Mouse (Mus musculus) liver, embryonic 15.5 days (tissue): ENCODE results near the gene Bcap29. TPM values are rescaled to one million over a fixed set of nuclear protein-coding genes. Genes with fewer than 3 reads are reported as not detected.
"Not testable (repeated sequence)": the region's sequence is repeated elsewhere in the genome, so short reads cannot be mapped to it uniquely, and the experiment has no call there.

Experiments used
- ATAC-seq: fragments of 200-750 bp; cut with Nextera tagmentation; 2 replicates; pipeline ENCODE4 v1.8.0; 2017; ENCODE audit warnings: moderate number of reproducible peaks, mild to moderate bottlenecking, moderate library complexity; ENCODE audit not compliant: insufficient read depth
- H3K27ac ChIP-seq: fragments of 300-500 bp; sonication (generic); replicated peaks from 2 replicates; pipeline ENCODE4 v1.5.1; 2015; ENCODE audit warnings: mild to moderate bottlenecking, inconsistent platforms
- H3K27me3 ChIP-seq: fragments of 300-500 bp; sonication (generic); 2 replicates; pipeline ENCODE4 v1.6.1; 2015; ENCODE audit warnings: mild to moderate bottlenecking, inconsistent platforms
- H3K36me3 ChIP-seq: fragments of 300-500 bp; sonication (generic); replicated peaks from 2 replicates; pipeline ENCODE4 v1.6.1; 2015; ENCODE audit warnings: moderate library complexity, mild to moderate bottlenecking, inconsistent platforms
- H3K4me1 ChIP-seq: fragments of 300-500 bp; sonication (generic); replicated peaks from 2 replicates; pipeline ENCODE4 v1.6.1; 2015; ENCODE audit warnings: inconsistent platforms
- H3K4me2 ChIP-seq: fragments of 300-500 bp; sonication (generic); 2 replicates; pipeline ENCODE4 v1.6.1; 2015; ENCODE audit warnings: moderate library complexity, mild to moderate bottlenecking, inconsistent platforms
- H3K4me3 ChIP-seq: fragments of 300-500 bp; sonication (generic); replicated peaks from 2 replicates; pipeline ENCODE4 v1.5.1; 2015; ENCODE audit warnings: mild to moderate bottlenecking, inconsistent platforms
- H3K9ac ChIP-seq: fragments of 300-500 bp; sonication (generic); 2 replicates; pipeline ENCODE4 v1.6.1; 2015; ENCODE audit warnings: moderate library complexity, mild to moderate bottlenecking, inconsistent platforms
- H3K9me3 ChIP-seq: fragments of 300-500 bp; sonication (generic); replicated peaks from 2 replicates; pipeline ENCODE4 v1.6.1; 2016; ENCODE audit warnings: inconsistent platforms
- WGBS: fragments of 180-500 bp; shearing (Covaris S2); methylation state at CpG from one replicate; pipeline ENCODE4 v1.1.7; 2015; ENCODE audit warnings: mixed read lengths; ENCODE audit not compliant: insufficient replicate concordance; 5-methylcytosine and 5-hydroxymethylcytosine counted together
- polyA plus RNA-seq: library from polyadenylated mRNA; unstranded; fragments of >200 nt; fragmentation: Nextera tagmentation; extraction: Ambion mirVana; gene quantifications from 2 replicates; pipeline ENCODE4 v1.2.1, GENCODE M21; 2015

Gene Bcap29
- polyA plus RNA-seq, 1 experiment from 2014 or later: 21.9 TPM

DNA sequence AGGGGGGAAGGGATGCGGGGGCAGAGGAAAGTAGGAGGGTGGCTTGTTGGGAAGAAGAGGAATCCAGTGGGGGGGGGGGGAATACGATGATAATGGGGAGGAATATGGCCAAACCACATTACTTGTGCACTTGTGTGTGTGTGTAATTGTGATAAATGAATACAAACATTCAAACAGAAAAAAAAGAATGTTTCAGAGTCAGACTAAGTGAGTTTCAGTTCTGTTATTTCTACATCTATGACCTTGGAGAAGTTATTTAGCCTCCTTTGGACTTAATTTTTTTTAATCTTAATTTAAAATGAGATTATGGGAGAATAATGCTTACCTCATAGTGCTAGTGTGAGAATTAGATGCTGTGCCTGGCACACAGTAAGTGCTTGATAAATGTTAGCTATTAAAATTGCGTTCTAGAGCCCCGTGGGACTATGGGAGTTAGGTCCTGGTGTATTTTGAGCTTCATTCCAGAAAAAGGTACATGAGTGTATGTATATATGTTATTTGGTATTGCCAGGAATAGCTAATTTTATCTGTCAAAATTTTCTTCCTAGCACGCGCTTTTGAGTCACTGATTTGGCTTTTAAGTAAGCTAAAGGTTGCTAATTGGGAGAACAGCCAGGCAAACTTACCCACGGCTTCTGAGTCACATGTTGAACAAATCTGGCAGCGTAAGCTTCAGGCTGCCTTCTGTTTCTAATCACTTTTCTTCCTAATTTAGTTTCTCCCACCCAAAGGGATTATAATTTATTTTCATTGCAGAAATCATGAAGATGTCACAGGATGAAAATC, 55.6 kb downstream of the Bcap29 start:
- no peak overlapping the region for H3K4me3 ChIP-seq
- H3K4me2 ChIP-seq: no peak overlapping the region
- no peak overlapping the region for H3K9ac ChIP-seq
- no peaks in the 10 kb centered on the region for H3K36me3 ChIP-seq
- no peaks in the 10 kb centered on the region for H3K9me3 ChIP-seq
- ATAC-seq: no peak
- no peaks in the 10 kb centered on the region for H3K4me1 ChIP-seq
- WGBS: 70% methylated on average over 8 of the region's 8 CpGs
- no peak overlapping the region for H3K27ac ChIP-seq
- no peaks in the 10 kb centered on the region; the same call in 1 of the 2 replicates for H3K27me3 ChIP-seq

DNA sequence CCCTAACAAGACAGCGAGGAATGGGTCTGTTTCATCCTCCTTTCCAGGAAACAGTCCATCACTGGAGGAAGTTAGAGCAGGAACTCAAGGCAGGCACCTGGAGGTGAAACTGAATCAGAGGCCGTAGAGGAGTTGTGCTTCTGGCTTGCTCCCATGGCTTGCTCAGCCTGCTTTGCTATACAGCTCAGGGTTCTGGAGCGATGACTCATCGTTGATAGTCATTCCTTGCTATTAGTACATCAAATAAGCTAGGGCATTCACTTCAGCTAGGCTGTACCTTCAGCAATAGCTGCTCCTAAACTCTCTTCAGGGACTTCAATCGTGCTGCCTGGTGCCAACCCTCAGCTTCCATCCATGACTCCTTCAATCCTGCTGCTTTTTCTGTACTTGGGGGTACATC, 60.0 kb downstream of the Bcap29 start:
- H3K4me3 ChIP-seq: no peak overlapping the region
- H3K27me3 ChIP-seq: no peaks in the 10 kb centered on the region
- H3K27ac ChIP-seq: no peak overlapping the region
- no peaks in the 10 kb centered on the region for H3K36me3 ChIP-seq
- H3K9ac ChIP-seq: no peak overlapping the region
- H3K9me3 ChIP-seq: no peaks in the 10 kb centered on the region
- 63% methylated on average over 5 of the region's 5 CpGs for WGBS
- no peak for ATAC-seq
- no peaks in the 10 kb centered on the region for H3K4me1 ChIP-seq
- no peak overlapping the region for H3K4me2 ChIP-seq

DNA sequence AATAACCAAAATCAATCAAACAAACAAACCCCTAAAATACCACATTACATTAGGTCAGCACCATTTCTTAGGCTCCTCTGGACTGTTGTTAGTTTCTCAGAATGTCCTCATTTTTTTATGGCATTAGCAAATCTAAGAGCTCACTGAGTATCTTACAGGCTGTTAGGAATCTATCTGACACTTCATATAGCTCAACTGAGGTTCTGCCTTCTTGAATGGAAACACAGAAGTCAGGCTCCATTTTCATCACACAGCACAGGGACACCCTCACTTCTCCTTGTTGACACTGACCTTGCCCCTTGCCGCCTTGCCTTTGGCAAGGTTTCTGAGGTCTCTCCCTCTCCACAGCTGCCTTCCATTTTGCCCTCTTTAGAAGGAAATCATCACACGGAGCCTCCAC, 64.7 kb downstream of the Bcap29 start:
- no peaks in the 10 kb centered on the region for H3K27me3 ChIP-seq
- no peak overlapping the region for H3K27ac ChIP-seq
- no peak overlapping the region for H3K9ac ChIP-seq
- ATAC-seq: no peak
- 0 out of 2 replicates have a peak, but pooled peaks cover 4% of the 10 kb centered on the region for H3K4me1 ChIP-seq
- H3K36me3 ChIP-seq: no peaks in the 10 kb centered on the region
- H3K4me3 ChIP-seq: no peak overlapping the region
- WGBS: 45% methylated on average over 2 of the region's 2 CpGs
- no peaks in the 10 kb centered on the region for H3K9me3 ChIP-seq
- no peak overlapping the region for H3K4me2 ChIP-seq

DNA sequence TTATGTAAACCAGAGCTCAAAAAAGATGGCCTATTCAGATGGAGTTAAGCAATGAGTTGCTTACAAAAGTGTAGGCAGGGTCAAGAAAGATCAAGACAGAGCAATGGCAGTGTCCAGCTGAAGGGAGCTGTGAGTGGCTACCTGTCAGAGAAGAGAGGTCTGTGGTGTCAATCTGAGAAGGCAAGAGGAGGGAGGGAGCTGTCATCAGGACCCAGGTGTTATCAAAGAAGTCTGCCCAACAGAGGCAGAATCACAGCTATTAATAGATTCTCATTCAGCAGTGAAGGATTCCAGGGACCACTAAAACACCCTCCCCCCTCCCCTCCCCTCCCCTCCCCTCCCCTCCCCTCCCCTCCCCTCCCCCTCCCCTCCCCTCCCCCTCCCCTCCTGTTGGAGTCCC, 65.8 kb downstream of the Bcap29 start:
- Histone ChIP-seq H3K4me1 (0 out of 2 replicates have a peak, but pooled peaks cover 4% of the 10 kb centered on the region), H3K9ac (no peak overlapping the region), H3K27me3 (no peaks in the 10 kb centered on the region), H3K9me3 (no peaks in the 10 kb centered on the region), H3K36me3 (no peaks in the 10 kb centered on the region), H3K4me2 (no peak overlapping the region), H3K4me3 (no peak overlapping the region), H3K27ac (no peak overlapping the region)
- ATAC-seq: no peak

DNA sequence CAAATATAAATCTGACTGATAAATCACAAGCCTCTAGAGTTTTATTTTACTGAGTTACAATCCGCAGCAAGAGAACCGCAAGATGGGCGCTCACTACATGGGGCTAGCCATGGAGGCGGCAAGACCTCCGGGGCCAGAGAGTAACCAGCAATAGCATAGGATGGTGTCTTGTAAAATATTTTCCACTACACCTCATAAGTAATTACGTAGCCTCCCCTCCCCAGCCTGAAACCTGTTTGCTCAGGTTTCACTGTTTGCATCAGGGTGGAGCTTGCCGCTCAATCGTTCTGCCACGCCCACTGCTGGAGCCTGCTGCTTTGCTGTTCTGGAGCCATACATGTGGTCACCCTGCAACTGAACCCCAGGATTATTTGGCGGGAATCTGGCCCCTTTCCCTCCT, 66.9 kb downstream of the Bcap29 start:
- H3K4me2 ChIP-seq: peak overlapping the region; percentile 55
- peak overlapping the region; percentile 27 for H3K4me3 ChIP-seq
- 21% methylated on average over 10 of the region's 10 CpGs for WGBS
- not testable (repeated sequence) for H3K9ac ChIP-seq, ATAC-seq, H3K27ac ChIP-seq, H3K27me3 ChIP-seq, H3K4me1 ChIP-seq, H3K9me3 ChIP-seq, H3K36me3 ChIP-seq

DNA sequence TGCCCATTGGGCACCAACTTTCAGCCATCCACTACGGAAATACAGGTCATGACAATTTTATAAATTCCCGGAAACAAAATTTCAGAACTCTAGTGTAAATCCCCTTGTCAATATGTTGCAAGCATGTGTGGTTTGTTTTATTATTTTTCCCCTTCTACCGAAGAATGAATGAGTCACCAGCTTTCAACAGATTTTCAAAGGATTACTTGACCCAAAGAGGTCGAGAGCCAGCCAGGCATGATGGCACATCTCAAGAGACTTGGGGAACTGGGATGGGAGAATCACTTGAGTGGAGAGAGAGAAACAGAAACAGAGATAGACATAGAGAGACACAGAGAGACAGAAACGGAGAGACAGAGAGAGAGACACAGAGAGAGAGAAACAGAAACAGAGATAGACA, 73.7 kb downstream of the Bcap29 start:
- 51% methylated on average over 5 of the region's 5 CpGs for WGBS
- Histone ChIP-seq H3K27me3 (peaks cover 67% of the 10 kb centered on the region), H3K4me2 (no peak overlapping the region), H3K27ac (no peak overlapping the region), H3K4me1 (peaks cover 6% of the 10 kb centered on the region; the same call in 1 of the 2 replicates), H3K36me3 (no peaks in the 10 kb centered on the region), H3K4me3 (no peak overlapping the region), H3K9me3 (no peaks in the 10 kb centered on the region), H3K9ac (no peak overlapping the region)
- ATAC-seq: no peak

DNA sequence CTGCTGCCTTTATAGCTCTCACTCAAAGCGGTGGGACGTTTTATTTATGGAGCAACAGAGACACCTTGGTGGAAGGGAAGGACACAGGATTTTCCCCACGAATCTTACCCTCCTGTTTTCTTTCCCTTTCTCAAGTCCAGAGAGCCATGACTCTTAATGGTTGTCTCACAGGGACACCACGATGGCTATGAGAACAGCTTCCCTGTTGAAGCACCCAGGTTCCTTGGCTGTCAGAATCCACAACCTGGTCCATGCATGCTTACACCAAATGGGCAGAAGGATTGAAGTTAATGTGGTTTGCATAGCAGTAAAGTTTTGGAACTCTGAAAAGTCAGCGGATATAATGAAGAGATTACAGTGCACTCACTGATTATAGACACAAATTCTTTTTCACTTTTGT, 74.5 kb downstream of the Bcap29 start:
- H3K27me3 ChIP-seq: peaks cover 69% of the 10 kb centered on the region
- H3K4me1 ChIP-seq: peaks cover 6% of the 10 kb centered on the region; the same call in 1 of the 2 replicates
- H3K4me2 ChIP-seq: peak overlapping the region; percentile 61; the same call in 1 of the 2 replicates
- H3K4me3 ChIP-seq: no peak overlapping the region
- no peak overlapping the region for H3K27ac ChIP-seq
- H3K9me3 ChIP-seq: no peaks in the 10 kb centered on the region
- 12% methylated on average over 5 of the region's 5 CpGs for WGBS
- no peaks in the 10 kb centered on the region for H3K36me3 ChIP-seq
- ATAC-seq: no peak
- H3K9ac ChIP-seq: no peak overlapping the region

DNA sequence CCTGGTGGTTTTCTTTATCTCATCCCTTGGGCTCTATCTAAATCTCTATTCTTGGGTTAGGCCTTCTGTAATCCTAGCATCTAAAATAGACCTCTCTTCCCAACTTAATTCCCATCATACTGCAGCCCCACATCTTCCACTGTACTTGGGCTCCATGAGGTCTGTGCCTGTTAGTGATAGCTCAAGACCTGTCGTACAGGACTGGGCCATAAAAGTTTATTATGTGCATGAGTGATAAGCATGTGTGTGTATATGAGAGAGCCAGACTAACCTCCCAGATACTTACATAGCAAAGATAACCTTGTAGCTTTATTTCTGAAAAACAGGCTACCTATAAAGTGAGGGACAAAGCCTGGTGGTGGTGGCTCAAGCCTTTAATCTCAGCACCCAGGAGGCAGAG, 80.1 kb downstream of the Bcap29 start:
- H3K9me3 ChIP-seq: no peaks in the 10 kb centered on the region
- no peak overlapping the region for H3K4me3 ChIP-seq
- no peak overlapping the region for H3K27ac ChIP-seq
- H3K27me3 ChIP-seq: peaks cover 44% of the 10 kb centered on the region
- H3K36me3 ChIP-seq: no peaks in the 10 kb centered on the region
- WGBS: 45% methylated on average over 1 of the region's 1 CpGs
- peaks cover 6% of the 10 kb centered on the region; the same call in 1 of the 2 replicates for H3K4me1 ChIP-seq
- ATAC-seq: no peak
- no peak overlapping the region for H3K4me2 ChIP-seq
- no peak overlapping the region for H3K9ac ChIP-seq

DNA sequence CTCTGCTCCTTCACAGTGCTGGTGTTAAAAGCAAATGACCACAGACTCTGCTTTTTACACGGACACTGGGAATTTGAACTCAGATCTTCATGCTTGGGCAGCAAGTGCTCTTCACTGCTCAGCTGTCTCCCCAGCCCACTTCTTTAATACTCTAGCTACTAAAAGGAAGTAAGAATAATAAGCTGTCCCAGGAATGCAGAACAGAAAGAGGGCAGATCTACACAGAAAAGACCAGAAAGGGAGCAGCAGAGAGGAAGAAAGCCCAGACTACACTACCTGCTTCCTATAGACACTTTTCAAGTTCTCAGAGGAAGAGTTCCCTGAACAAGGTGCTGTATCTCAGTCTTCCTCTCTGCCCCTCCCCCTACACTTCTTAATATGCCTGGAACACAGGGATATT, 83.2 kb downstream of the Bcap29 start:
- no peaks in the 10 kb centered on the region for H3K36me3 ChIP-seq
- no peak overlapping the region for H3K4me3 ChIP-seq
- H3K4me2 ChIP-seq: no peak overlapping the region
- no peaks in the 10 kb centered on the region for H3K9me3 ChIP-seq
- no peak for ATAC-seq
- H3K4me1 ChIP-seq: no peaks in the 10 kb centered on the region
- no peak overlapping the region for H3K9ac ChIP-seq
- no peak overlapping the region for H3K27ac ChIP-seq
- WGBS: 40% methylated on average over 1 of the region's 1 CpGs
- peaks cover 17% of the 10 kb centered on the region for H3K27me3 ChIP-seq

DNA sequence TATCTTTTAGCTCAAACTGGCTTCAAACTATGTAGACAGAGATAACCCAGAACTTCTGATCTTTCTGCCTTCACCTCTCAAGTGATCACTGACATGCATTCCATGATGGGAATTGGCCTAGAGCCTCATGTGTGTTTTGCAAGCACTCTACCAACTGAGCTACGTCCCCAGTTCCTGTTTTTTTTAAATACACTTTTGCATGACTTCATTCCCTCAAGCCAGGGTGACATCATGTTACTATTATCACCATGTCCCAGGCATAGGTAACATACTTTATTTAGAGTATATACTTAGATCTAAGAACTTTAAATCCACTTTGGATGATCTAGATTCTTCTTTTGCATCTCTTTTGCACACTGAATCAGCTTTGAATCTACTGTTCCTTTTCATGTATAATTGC, 88.4 kb downstream of the Bcap29 start:
- WGBS: 21% methylated on average over 1 of the region's 1 CpGs
- no peaks in the 10 kb centered on the region for H3K4me1 ChIP-seq
- H3K9ac ChIP-seq: no peak overlapping the region
- no peak overlapping the region for H3K27ac ChIP-seq
- H3K4me3 ChIP-seq: no peak overlapping the region
- no peak overlapping the region for H3K4me2 ChIP-seq
- 0 out of 2 replicates have a peak, but pooled peaks cover 4% of the 10 kb centered on the region for H3K27me3 ChIP-seq
- no peaks in the 10 kb centered on the region for H3K36me3 ChIP-seq
- ATAC-seq: no peak
- no peaks in the 10 kb centered on the region for H3K9me3 ChIP-seq

DNA sequence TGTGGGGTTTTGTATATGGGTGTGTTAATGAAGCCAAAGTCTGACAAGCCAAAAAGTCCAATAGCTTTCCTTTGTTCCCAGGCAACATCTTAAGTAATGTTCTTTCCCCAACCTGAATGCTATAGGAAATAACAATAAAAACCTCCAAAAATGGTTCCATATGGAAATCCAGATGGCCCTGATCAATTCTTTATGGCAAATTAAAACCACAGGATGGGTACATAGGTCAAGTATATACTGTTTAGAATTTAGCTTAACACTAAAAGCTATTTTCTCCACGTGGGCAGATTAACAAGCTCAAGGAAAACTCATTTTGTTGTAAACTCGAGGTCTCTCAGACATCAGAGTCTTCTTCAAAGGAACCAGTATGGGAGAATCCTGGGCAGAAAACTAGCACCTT, 89.2 kb downstream of the Bcap29 start:
- Histone ChIP-seq H3K4me2 (no peak overlapping the region), H3K9me3 (no peaks in the 10 kb centered on the region), H3K4me3 (no peak overlapping the region), H3K27ac (no peak overlapping the region), H3K27me3 (0 out of 2 replicates have a peak, but pooled peaks cover 4% of the 10 kb centered on the region), H3K4me1 (no peaks in the 10 kb centered on the region), H3K9ac (no peak overlapping the region), H3K36me3 (no peaks in the 10 kb centered on the region)
- 28% methylated on average over 2 of the region's 2 CpGs for WGBS
- no peak for ATAC-seq

DNA sequence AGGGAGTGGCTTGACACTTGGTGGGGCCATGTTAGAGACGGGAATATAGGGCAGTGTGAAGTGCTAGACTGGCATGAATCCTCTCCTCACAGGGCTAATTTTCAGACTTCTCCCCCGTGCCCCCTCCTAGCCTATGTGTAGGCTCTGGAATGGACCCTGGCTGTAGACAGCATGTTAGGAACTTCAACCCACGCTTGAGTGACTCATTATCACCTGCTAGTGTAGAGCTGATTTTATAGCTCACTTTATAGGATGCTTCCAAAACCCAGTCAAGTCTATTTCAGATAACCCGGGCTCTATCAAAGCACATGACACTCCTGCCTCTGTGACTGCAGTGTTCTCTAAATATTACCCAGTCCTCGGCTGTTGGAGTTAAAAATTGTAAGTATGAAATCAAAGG, 92.9 kb downstream of the Bcap29 start:
- H3K36me3 ChIP-seq: no peaks in the 10 kb centered on the region
- WGBS: 43% methylated on average over 5 of the region's 5 CpGs
- no peak overlapping the region for H3K27ac ChIP-seq
- no peak for ATAC-seq
- no peaks in the 10 kb centered on the region for H3K9me3 ChIP-seq
- no peak overlapping the region for H3K9ac ChIP-seq
- H3K27me3 ChIP-seq: no peaks in the 10 kb centered on the region
- no peak overlapping the region for H3K4me2 ChIP-seq
- no peaks in the 10 kb centered on the region for H3K4me1 ChIP-seq
- H3K4me3 ChIP-seq: no peak overlapping the region
